Comparison of ENCODE assay signal across 11 mouse cellular contexts in the genomic region with DNA sequence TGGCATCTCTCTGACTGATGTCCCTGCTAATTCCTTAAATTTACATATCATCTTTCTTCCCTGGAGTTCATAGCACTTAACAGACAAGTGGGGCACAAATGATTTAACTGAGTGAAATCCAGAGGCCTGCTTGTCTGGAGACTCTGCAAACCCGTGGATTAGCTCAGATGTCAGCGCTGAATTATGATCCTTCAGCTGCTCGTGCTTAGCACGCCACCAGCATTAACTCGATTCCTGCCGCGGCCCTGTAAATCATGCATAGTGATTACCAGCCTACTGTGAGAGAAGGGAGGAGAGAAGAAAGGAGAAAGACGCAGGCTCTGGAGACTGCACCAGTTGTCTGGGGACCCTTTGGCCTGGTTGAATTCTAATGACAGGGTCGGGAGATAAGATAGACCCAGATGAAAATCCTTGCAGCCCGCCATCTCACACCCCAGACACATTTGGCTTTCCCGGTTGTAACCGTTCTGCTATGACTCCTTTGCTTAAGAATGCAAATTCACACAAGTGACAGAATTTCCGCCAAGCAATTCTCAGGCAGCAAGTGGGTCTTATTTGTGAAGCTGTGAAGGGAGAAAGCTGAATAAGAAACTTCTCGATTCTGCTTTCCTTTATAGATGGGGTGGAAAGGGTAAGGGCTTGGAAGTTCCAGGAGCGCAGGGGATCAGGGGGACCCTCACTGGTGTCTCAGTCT.
DNase-seq lines count a peak whose midpoint lies in the region; ATAC-seq and TF ChIP-seq lines count a peak whose summit lies in the region.
"Had no signal": no experiment of that assay in that cellular context is flagged by ENCODE, and none has a peak within 500 bp of the region (broad histone marks: within the 10 kb centered on the region; RNA-seq: fewer than 3 reads in every experiment).

No protein-coding gene starts in this region.

- no peak overlapping the region for H3K9ac ChIP-seq in stomach, embryonic 14.5 days (replicated peaks; ENCODE audit: low read depth, low read length)
- H3K9ac ChIP-seq in stomach, postnatal 0 days (ENCODE audit: low read length), result no peak overlapping the region
- H3K9ac ChIP-seq in forebrain, embryonic 15.5 days (replicated peaks), result 0 out of 2 replicates have a peak overlapping the region, but pooled peaks have one; percentile 4
- H3K9ac ChIP-seq in limb, embryonic 15.5 days, result no peak overlapping the region
- H3K9ac ChIP-seq: liver, embryonic 13.5 days had no signal

- no peaks in the 10 kb centered on the region for H3K9me3 ChIP-seq in stomach, embryonic 14.5 days (ENCODE audit: control insufficient read depth, low read depth, low read length)
- H3K9me3 ChIP-seq in stomach, postnatal 0 days (ENCODE audit: control insufficient read depth, low read length), result no peaks in the 10 kb centered on the region
- no peaks in the 10 kb centered on the region for H3K9me3 ChIP-seq in forebrain, embryonic 15.5 days
- H3K9me3 ChIP-seq in limb, embryonic 15.5 days, result no peaks in the 10 kb centered on the region
- H3K9me3 ChIP-seq: liver, embryonic 13.5 days; megakaryocyte, embryonic 14.5 days had no signal

- no peak overlapping the region for H3K27ac ChIP-seq in stomach, embryonic 14.5 days (ENCODE audit: low read length)
- H3K27ac ChIP-seq in stomach, postnatal 0 days (replicated peaks), result no peak overlapping the region
- peak overlapping the region; percentile 41; the same call in 1 of the 2 replicates for H3K27ac ChIP-seq in forebrain, embryonic 15.5 days (replicated peaks)
- H3K27ac ChIP-seq in limb, embryonic 15.5 days, result peak overlapping the region; percentile 57; the same call in 1 of the 2 replicates
- no peak overlapping the region for H3K27ac ChIP-seq in left cerebral cortex, adult 2 months
- H3K27ac ChIP-seq: liver, embryonic 13.5 days had no signal

- H3K27me3 ChIP-seq in stomach, embryonic 14.5 days (ENCODE audit: control insufficient read depth, insufficient read depth, low read length), result peaks cover 5% of the 10 kb centered on the region; the same call in 1 of the 2 replicates
- no peaks in the 10 kb centered on the region for H3K27me3 ChIP-seq in stomach, postnatal 0 days (ENCODE audit: control insufficient read depth, insufficient read depth, low read length)
- no peaks in the 10 kb centered on the region for H3K27me3 ChIP-seq in forebrain, embryonic 15.5 days
- H3K27me3 ChIP-seq in limb, embryonic 15.5 days, result no peaks in the 10 kb centered on the region
- H3K27me3 ChIP-seq: liver, embryonic 13.5 days; Patski had no signal

- intact Hi-C loops in left cerebral cortex, adult 2 months (cut with DNase I), result no loop called here

- TF ChIP-seq CTCF in stomach, postnatal 0 days (IDR thresholded peaks at IDR 0.05; ENCODE audit: low read depth), result no peak
- TF ChIP-seq CTCF in left cerebral cortex, adult 2 months (IDR thresholded peaks at IDR 0.05), result no peak

- peaks cover 12% of the 10 kb centered on the region; the same call in 1 of the 2 replicates for H3K36me3 ChIP-seq in stomach, embryonic 14.5 days (ENCODE audit: control insufficient read depth, insufficient read depth, low read length)
- H3K36me3 ChIP-seq in stomach, postnatal 0 days (ENCODE audit: control insufficient read depth, insufficient read depth, low read length), result peaks cover 5% of the 10 kb centered on the region
- H3K36me3 ChIP-seq in forebrain, embryonic 15.5 days, result no peaks in the 10 kb centered on the region
- peaks cover 23% of the 10 kb centered on the region for H3K36me3 ChIP-seq in limb, embryonic 15.5 days
- H3K36me3 ChIP-seq: liver, embryonic 13.5 days had no signal

- no peak overlapping the region for H3K4me2 ChIP-seq in stomach, embryonic 14.5 days (replicated peaks; ENCODE audit: low read depth, low read length)
- H3K4me2 ChIP-seq in stomach, postnatal 0 days (replicated peaks; ENCODE audit: low read depth), result no peak overlapping the region
- no peak overlapping the region for H3K4me2 ChIP-seq in forebrain, embryonic 15.5 days (replicated peaks)
- no peak overlapping the region for H3K4me2 ChIP-seq in limb, embryonic 15.5 days
- H3K4me2 ChIP-seq: liver, embryonic 13.5 days had no signal

- H3K4me3 ChIP-seq in stomach, embryonic 14.5 days (ENCODE audit: low read depth, low read length), result no peak overlapping the region
- H3K4me3 ChIP-seq in stomach, postnatal 0 days (ENCODE audit: low read depth, low read length), result no peak overlapping the region
- H3K4me3 ChIP-seq in forebrain, embryonic 15.5 days, result no peak overlapping the region
- H3K4me3 ChIP-seq in limb, embryonic 15.5 days, result no peak overlapping the region
- H3K4me3 ChIP-seq in left cerebral cortex, adult 2 months, result no peak overlapping the region
- H3K4me3 ChIP-seq: liver, embryonic 13.5 days; megakaryocyte, embryonic 14.5 days had no signal

- WGBS in stomach, embryonic 14.5 days, result 24% methylated on average over 15 of the region's 15 CpGs
- 33% methylated on average over 15 of the region's 15 CpGs for WGBS in stomach, postnatal 0 days
- 30% methylated on average over 15 of the region's 15 CpGs for whole genome bisulfite sequencing in forebrain, embryonic 15.5 days
- whole genome bisulfite sequencing in limb, embryonic 15.5 days, result 26% methylated on average over 15 of the region's 15 CpGs

- DNase-seq in stomach, postnatal 0 days (ENCODE audit: low spot score), result no peak
- DNase-seq in left cerebral cortex, adult 2 months (ENCODE audit: extremely low spot score in 1 of 2, low spot score in 2 of 2), result no peak
- no peak for DNase-seq in cerebellum, adult 9-11 months
- DNase-seq in kidney, adult 11 months, result no peak
- DNase-seq: kidney, postnatal 10 days; liver, embryonic 13.5 days had no signal

- H3K4me1 ChIP-seq in stomach, embryonic 14.5 days (ENCODE audit: control insufficient read depth, insufficient read depth, low read length), result peaks cover 3% of the 10 kb centered on the region; the same call in 1 of the 2 replicates
- H3K4me1 ChIP-seq in stomach, postnatal 0 days (replicated peaks; ENCODE audit: control insufficient read depth, insufficient read depth), result no peaks in the 10 kb centered on the region
- peaks cover 23% of the 10 kb centered on the region for H3K4me1 ChIP-seq in forebrain, embryonic 15.5 days
- peaks cover 22% of the 10 kb centered on the region for H3K4me1 ChIP-seq in limb, embryonic 15.5 days
- H3K4me1 ChIP-seq: megakaryocyte, embryonic 14.5 days had no signal

- TF ChIP-seq EP300 in stomach, postnatal 0 days (optimal IDR thresholded peaks at IDR 0.05), result no peak

- ATAC-seq in stomach, embryonic 14.5 days (ENCODE audit: insufficient number of reproducible peaks, insufficient read depth, low FRiP score, low read depth), result peak; percentile 24; the same call in 1 of the 2 replicates
- no peak for ATAC-seq in stomach, postnatal 0 days (ENCODE audit: low FRiP score, low TSS enrichment)
- ATAC-seq in forebrain, embryonic 15.5 days (replicated peaks), result no peak
- ATAC-seq in limb, embryonic 15.5 days (ENCODE audit: insufficient number of reproducible peaks, low FRiP score, low TSS enrichment, low read depth), result no peak
- ATAC-seq: Patski had no signal

Comparison
In these comparisons a context has a peak if more than half of its experiments do, and no peak if none do; other contexts are left out.
1. H3K27ac ChIP-seq: peak in forebrain, embryonic 15.5 days (single experiment) and limb, embryonic 15.5 days (single experiment); none in stomach, embryonic 14.5 days (single experiment), stomach, postnatal 0 days (single experiment) and left cerebral cortex, adult 2 months (single experiment).